Mouse (Mus musculus) frontal cortex, postnatal 10 days (tissue): Measurements from ENCODE around the gene Zfp688.
"Not testable (repeated sequence)": the region's sequence is repeated elsewhere in the genome, so short reads cannot be mapped to it uniquely, and the experiment has no call there.

ENCODE experiments used
- DNase-seq, 2 experiments: peaks; one replicate each; pipeline ENCODE4 v3.0.0; 2022; ENCODE audit warnings: low spot score in 2 of 2, mixed read lengths in 1 of 2

The Zfp688 gene

DNA sequence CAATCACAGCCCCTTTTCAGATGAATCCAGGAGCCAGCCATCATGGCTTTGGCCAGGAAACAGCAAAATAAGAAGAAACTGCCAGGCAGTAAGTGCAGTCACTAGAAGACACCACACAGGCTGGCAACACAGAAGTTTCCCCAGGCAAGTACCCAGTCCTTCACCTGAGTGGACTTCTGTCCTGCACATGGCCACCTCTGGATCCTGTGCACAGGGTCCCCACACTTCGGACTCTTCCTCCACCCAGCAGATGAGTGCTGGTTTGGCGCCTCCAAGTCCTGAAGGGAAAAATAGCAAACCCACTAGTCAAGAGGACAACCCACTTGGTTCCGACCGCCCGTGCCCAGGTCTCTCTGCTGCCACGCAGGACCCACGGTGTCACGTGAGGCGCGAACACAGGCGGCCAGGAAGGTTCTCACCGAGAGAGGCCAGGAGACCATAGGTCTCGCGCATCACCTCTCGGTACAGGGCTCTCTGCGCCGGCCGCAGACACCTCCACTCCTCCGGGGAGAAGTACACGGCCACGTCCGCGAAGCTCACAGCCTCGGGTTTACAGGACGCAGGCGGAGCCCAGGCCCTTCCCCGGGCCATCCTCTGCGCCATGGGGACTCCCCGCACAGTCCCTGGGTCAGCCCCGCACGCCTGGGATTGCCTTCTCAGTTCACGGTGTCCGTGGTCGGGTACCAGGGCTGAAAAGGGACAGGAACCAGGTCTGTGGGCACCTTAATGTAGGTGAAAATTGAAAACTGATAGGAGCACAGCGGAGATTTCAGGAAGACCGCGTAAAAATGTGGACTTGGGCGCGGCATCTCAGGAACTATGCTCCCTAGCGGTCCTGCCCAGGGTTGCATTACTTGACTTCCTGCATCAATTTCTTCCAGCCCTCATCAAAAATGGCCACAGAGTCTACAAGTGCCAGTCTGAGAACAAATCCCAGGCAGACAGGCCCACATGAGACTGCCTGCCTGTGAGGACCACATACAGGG lies 15.6 kb downstream of the Zfp688 start, which contains the start of gene Zfp764:
TSS of gene Zfp764 (minus strand) at position 821 of the 986 bp plus-strand sequence.
- peak; percentile 66 to 79 for DNase-seq

- not testable (repeated sequence) for DNase-seq
Measured at GRCm38 (mm10) chr7:127404101-127404500, 17.8 kb downstream of the Zfp688 start.

- no peak for DNase-seq
Measured at GRCm38 (mm10) chr7:127402980-127403379, 18.9 kb downstream of the Zfp688 start.

GRCm38 (mm10) chr7:127400355-127400754 lies 21.5 kb downstream of the Zfp688 start:
- no peak for DNase-seq

DNA sequence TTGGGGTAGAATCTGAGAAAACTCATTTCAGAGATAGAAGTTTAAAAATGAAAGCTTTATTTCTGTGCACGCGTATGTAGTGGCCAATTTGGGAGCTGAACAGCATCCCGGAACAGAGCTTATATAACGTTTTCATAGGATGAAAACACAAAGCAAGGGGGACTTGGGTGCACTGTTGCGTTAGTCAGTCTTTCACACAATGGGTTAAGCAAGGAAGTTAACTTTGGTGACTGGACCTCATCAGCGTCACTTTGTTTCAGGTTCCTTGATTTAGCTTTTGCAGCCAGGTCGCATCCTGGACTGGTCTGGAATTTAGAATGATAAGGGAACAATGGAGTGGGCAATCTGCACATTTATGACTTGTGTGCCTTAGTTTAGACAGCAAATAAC lies 27.9 kb downstream of the Zfp688 start:
- DNase-seq: no peak

- peak; percentile 91 to 95 for DNase-seq
Measured at GRCm38 (mm10) chr7:127393157-127393943, 28.5 kb downstream of the Zfp688 start, which contains the start of gene E430018J23Rik. TSS of gene E430018J23Rik (minus strand) at chr7:127393629.

- DNase-seq: no peak
Measured at GRCm38 (mm10) chr7:127392251-127392824, 29.5 kb downstream of the Zfp688 start.

- DNase-seq: no peak
Measured at GRCm38 (mm10) chr7:127391538-127391937, 30.3 kb downstream of the Zfp688 start.

GRCm38 (mm10) chr7:127390306-127390705 lies 31.6 kb downstream of the Zfp688 start:
- no peak for DNase-seq

- not testable (repeated sequence) for DNase-seq
Measured at GRCm38 (mm10) chr7:127388201-127388600, 33.7 kb downstream of the Zfp688 start.

- peak; percentile 79 to 83 for DNase-seq
Measured at GRCm38 (mm10) chr7:127386641-127387392, 35.1 kb downstream of the Zfp688 start, which contains the start of gene 9130019O22Rik. TSS of gene 9130019O22Rik (minus strand) at chr7:127387166.

GRCm38 (mm10) chr7:127385560-127385959 lies 36.3 kb downstream of the Zfp688 start:
- not testable (repeated sequence) for DNase-seq

GRCm38 (mm10) chr7:127378310-127378921 lies 43.5 kb downstream of the Zfp688 start:
- DNase-seq: no peak

DNA sequence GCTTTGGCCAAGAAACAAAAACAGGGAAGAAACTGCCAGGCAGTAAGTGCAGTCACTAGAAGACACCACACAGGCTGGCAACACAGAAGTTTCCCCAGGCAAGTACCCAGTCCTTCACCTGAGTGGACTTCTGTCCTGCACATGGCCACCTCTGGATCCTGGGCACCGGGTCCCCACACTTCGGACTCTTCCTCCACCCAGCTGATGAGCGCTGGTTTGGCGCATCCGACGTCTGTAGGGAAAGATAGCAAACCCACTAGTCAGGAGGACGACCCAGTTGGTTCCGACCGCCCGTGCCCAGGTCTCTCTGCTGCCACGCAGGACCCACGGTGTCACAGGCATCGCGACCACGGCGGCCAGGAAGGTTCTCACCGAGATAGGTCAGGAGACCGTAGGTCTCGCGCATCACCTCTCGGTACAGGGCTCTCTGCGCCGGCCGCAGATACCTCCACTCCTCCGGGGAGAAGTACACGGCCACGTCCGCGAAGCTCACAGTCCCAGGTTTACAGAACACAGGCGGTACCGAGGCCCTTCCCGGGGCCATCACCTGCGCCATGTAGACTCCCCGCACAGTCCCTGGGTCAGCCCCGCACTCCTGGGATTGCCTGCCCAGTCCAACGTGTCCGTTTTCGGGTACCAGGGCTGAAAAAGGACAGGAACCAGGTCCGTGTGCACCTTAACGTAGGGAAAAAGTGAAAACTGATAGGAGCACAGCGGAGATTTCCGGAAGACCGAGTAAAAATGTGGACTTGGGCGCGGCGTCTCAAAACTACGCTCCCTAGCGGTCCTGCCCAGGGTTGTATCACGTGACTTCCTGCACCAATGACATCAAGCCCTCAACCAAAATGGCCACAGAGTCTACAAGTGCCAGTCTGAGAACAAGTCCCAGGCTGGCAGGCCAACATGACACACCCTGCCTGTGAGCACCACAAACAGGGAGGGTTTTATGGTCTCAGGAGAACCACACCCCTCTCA lies 46.3 kb downstream of the Zfp688 start, which contains the start of gene Zfp747:
TSS of gene Zfp747 (minus strand) at position 780 of the 975 bp plus-strand sequence.
- peak; percentile 84 to 85 for DNase-seq

GRCm38 (mm10) chr7:127371870-127372269 lies 50.0 kb downstream of the Zfp688 start:
- DNase-seq: not testable (repeated sequence)

DNA sequence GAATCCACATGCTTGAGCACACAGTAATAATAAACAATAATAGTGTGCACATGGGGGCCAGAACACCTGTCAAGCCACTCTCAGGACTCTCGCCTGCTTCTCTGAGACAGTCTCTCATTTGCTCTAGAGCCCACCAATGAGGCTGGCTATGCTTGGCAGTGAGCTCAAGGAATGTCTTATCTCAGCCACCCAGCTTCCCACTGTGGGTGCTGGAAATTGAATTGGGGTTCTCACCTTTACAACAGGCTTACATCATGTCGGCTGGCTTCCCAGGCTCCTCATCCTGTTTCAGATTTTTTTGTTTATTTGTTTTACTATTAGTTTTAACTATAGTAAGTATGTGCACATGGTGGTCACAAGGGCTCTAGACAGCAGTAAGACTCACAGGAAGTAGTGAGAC lies 50.7 kb downstream of the Zfp688 start:
- no peak for DNase-seq
